Mouse (Mus musculus) intestine, embryonic 14.5 days (tissue): ENCODE data around the gene Fads6. TPM values are rescaled to one million over a fixed set of nuclear protein-coding genes. Genes with fewer than 3 reads are reported as not detected.

Source experiments
- ATAC-seq: fragments of 200-750 bp; cut with Nextera tagmentation; replicated peaks from 2 replicates; pipeline ENCODE4 v1.8.0; 2017; ENCODE audit warnings: low read depth, moderate number of reproducible peaks, moderate TSS enrichment, moderate library complexity; ENCODE audit not compliant: low FRiP score, low TSS enrichment
- DNase-seq: peaks from one replicate; pipeline ENCODE4 v3.0.0-alpha.2; 2018; ENCODE audit warnings: low spot score
- H3K27ac ChIP-seq: fragments of 300-500 bp; sonication (generic); 2 replicates; pipeline ENCODE4 v1.5.1; 2014; ENCODE audit warnings: low read depth, mild to moderate bottlenecking, control low read depth
- H3K27me3 ChIP-seq: fragments of 300-500 bp; sonication (generic); replicated peaks from 2 replicates; pipeline ENCODE4 v1.6.1; 2014; ENCODE audit warnings: low read length, control low read depth; ENCODE audit not compliant: control insufficient read depth, insufficient read depth
- H3K36me3 ChIP-seq: fragments of 300-500 bp; sonication (generic); 2 replicates; pipeline ENCODE4 v1.6.1; 2014; ENCODE audit warnings: low read length, control low read depth; ENCODE audit not compliant: control insufficient read depth, insufficient read depth
- H3K4me1 ChIP-seq: fragments of 300-500 bp; sonication (generic); replicated peaks from 2 replicates; pipeline ENCODE4 v1.6.1; 2014; ENCODE audit warnings: low read length, control low read depth, mixed read lengths; ENCODE audit not compliant: control insufficient read depth, insufficient read depth
- H3K4me2 ChIP-seq: fragments of 300-500 bp; sonication (generic); 2 replicates; pipeline ENCODE4 v1.6.1; 2014; ENCODE audit warnings: low read length
- H3K4me3 ChIP-seq: fragments of 300-500 bp; sonication (generic); 2 replicates; pipeline ENCODE4 v1.5.1; 2014; ENCODE audit warnings: low read depth, low read length, control low read depth, mixed read lengths
- H3K9ac ChIP-seq: fragments of 300-500 bp; sonication (generic); 2 replicates; pipeline ENCODE4 v1.6.1; 2014; ENCODE audit warnings: mild to moderate bottlenecking, low read length
- H3K9me3 ChIP-seq: fragments of 300-500 bp; sonication (generic); 2 replicates; pipeline ENCODE4 v1.6.1; 2016; ENCODE audit warnings: low read length, control low read depth; ENCODE audit not compliant: control insufficient read depth
- WGBS: fragments of 180-500 bp; shearing (Covaris S2); extraction: QIAGEN DNeasy Blood & Tissue Kit; methylation state at CpG from one replicate; pipeline ENCODE4 v1.1.7; 2014; 5-methylcytosine and 5-hydroxymethylcytosine counted together
- polyA plus RNA-seq: library from polyadenylated mRNA; unstranded; fragments of >200 nt; fragmentation: Nextera tagmentation; extraction: Ambion mirVana; gene quantifications from 2 replicates; pipeline ENCODE4 v1.2.1, GENCODE M21; 2014

The Fads6 gene
- polyA plus RNA-seq, 1 experiment from 2014 or later, result 1.6 TPM

GRCm38 (mm10) chr11:115334531-115334930 lies 37.1 kb upstream of the Fads6 start, which contains the start of gene Otop3:
Otop3 (plus strand) TSS chr11:115334731.
- WGBS, result 2% methylated on average over 28 of the region's 29 CpGs
- Histone ChIP-seq H3K36me3 (no peaks in the 10 kb centered on the region), H3K4me3 (no peak within 1 kb of the TSS), H3K27me3 (peaks cover 50% of the 10 kb centered on the region), H3K4me2 (peak within 1 kb of the TSS; percentile 24), H3K9ac (no peak within 1 kb of the TSS), H3K27ac (no peak within 1 kb of the TSS), H3K4me1 (peaks cover 5% of the 10 kb centered on the region; the same call in 1 of the 2 replicates), H3K9me3 (no peaks in the 10 kb centered on the region)
- no peak for DNase-seq
- ATAC-seq, result no peak

- Histone ChIP-seq H3K9ac (no peak overlapping the region), H3K4me1 (peaks cover under 1% of the 10 kb centered on the region; the same call in 1 of the 2 replicates), H3K27ac (no peak overlapping the region), H3K27me3 (peaks cover 40% of the 10 kb centered on the region), H3K4me3 (no peak overlapping the region), H3K36me3 (no peaks in the 10 kb centered on the region), H3K9me3 (no peaks in the 10 kb centered on the region), H3K4me2 (no peak overlapping the region)
- ATAC-seq, result no peak
- no peak for DNase-seq
- whole genome bisulfite sequencing, result 71% methylated on average over 15 of the region's 15 CpGs
These were observed 31.9 kb upstream of the Fads6 start for GRCm38 (mm10) chr11:115329339-115329738.

DNA sequence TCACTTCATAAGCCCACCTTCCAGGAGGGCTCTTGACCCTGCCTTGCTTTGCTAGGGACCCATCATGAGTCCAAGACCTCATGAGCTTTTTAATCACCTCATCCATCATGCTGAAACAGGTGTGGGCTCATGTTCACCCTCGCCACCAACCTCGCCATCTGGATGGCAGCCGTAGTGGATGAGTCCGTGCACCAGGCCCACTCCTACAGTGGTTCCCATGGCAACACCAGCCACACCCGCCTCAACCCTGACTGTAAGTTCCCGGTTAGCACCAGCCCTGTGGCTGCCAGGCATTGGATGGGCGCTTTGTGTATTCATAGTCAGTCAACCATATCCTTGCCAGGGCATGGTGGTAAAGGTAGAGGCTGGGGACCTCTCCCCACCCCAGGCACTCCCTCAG lies 29.3 kb upstream of the Fads6 start:
- no peak overlapping the region for H3K27ac ChIP-seq
- peaks cover 45% of the 10 kb centered on the region for H3K27me3 ChIP-seq
- peaks cover 4% of the 10 kb centered on the region for H3K4me1 ChIP-seq
- no peak overlapping the region for H3K4me2 ChIP-seq
- H3K9ac ChIP-seq, result no peak overlapping the region
- ATAC-seq, result no peak
- H3K9me3 ChIP-seq, result no peaks in the 10 kb centered on the region
- 62% methylated on average over 7 of the region's 7 CpGs for WGBS
- H3K4me3 ChIP-seq, result no peak overlapping the region
- no peaks in the 10 kb centered on the region for H3K36me3 ChIP-seq
- DNase-seq, result no peak

- peaks cover 73% of the 10 kb centered on the region for H3K27me3 ChIP-seq
- H3K4me3 ChIP-seq, result no peak overlapping the region
- DNase-seq (no peak), ATAC-seq (no peak)
- H3K36me3 ChIP-seq, result no peaks in the 10 kb centered on the region
- 14% methylated on average over 32 of the region's 32 CpGs for WGBS
- H3K9ac ChIP-seq, result no peak overlapping the region
- H3K27ac ChIP-seq, result no peak overlapping the region
- H3K4me2 ChIP-seq, result no peak overlapping the region
- H3K4me1 ChIP-seq, result peaks cover 4% of the 10 kb centered on the region
- H3K9me3 ChIP-seq, result no peaks in the 10 kb centered on the region
These were observed 25.9 kb upstream of the Fads6 start for GRCm38 (mm10) chr11:115323354-115323753.

GRCm38 (mm10) chr11:115321906-115322693 lies 24.6 kb upstream of the Fads6 start, which contains the start of gene Ush1g:
Ush1g (minus strand) TSS chr11:115322041.
- Histone ChIP-seq H3K9ac (no peak within 1 kb of the TSS), H3K36me3 (no peaks in the 10 kb centered on the region), H3K9me3 (no peaks in the 10 kb centered on the region), H3K4me2 (peak within 1 kb of the TSS; percentile 11; the same call in 1 of the 2 replicates), H3K4me1 (peaks cover 4% of the 10 kb centered on the region), H3K27ac (no peak within 1 kb of the TSS), H3K27me3 (peaks cover 85% of the 10 kb centered on the region), H3K4me3 (no peak within 1 kb of the TSS)
- DNase-seq (peak; percentile 90), ATAC-seq (peak; percentile 21; the same call in 1 of the 2 replicates)
- WGBS, result 5% methylated on average over 35 of the region's 35 CpGs

GRCm38 (mm10) chr11:115319704-115320383 lies 22.4 kb upstream of the Fads6 start:
- Histone ChIP-seq H3K27me3 (peaks cover 100% of the 10 kb centered on the region), H3K27ac (no peak overlapping the region), H3K9ac (no peak overlapping the region), H3K4me1 (peaks cover 4% of the 10 kb centered on the region), H3K4me2 (no peak overlapping the region), H3K4me3 (no peak overlapping the region), H3K36me3 (no peaks in the 10 kb centered on the region), H3K9me3 (no peaks in the 10 kb centered on the region)
- 6% methylated on average over 18 of the region's 18 CpGs for WGBS
- DNase-seq, result no peak
- no peak for ATAC-seq

GRCm38 (mm10) chr11:115318245-115319027 lies 21.0 kb upstream of the Fads6 start:
- peaks cover 4% of the 10 kb centered on the region for H3K4me1 ChIP-seq
- no peaks in the 10 kb centered on the region for H3K9me3 ChIP-seq
- 4% methylated on average over 63 of the region's 63 CpGs for WGBS
- no peak overlapping the region for H3K4me2 ChIP-seq
- 0 out of 2 replicates have a peak overlapping the region, but pooled peaks have one; percentile 4 for H3K4me3 ChIP-seq
- no peak overlapping the region for H3K9ac ChIP-seq
- no peaks in the 10 kb centered on the region for H3K36me3 ChIP-seq
- no peak for DNase-seq
- no peak for ATAC-seq
- H3K27ac ChIP-seq, result no peak overlapping the region
- H3K27me3 ChIP-seq, result peaks cover 96% of the 10 kb centered on the region

DNA sequence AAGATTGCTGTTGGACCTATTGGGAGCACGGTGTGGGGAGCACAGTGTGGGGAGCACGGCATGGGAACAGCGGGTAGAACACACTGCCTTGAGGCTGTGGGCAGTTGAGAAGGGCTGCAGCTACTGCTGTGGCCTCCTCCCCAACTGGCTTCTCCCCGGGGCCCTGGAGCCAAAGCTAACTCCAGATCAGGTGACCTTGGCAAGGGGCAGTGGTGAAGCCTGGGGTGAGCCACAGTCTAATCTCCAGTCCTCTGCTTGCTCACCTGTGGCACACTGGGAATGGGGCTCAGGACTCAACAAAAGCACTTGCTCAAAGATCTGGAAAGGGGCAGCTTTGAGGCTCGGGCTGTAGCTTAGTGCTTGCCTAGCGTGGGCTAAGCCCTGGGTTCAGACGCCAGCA lies 19.7 kb upstream of the Fads6 start:
- DNase-seq, result no peak
- H3K4me1 ChIP-seq, result peaks cover 4% of the 10 kb centered on the region
- no peak overlapping the region for H3K4me2 ChIP-seq
- peaks cover 83% of the 10 kb centered on the region for H3K27me3 ChIP-seq
- no peak overlapping the region for H3K9ac ChIP-seq
- no peak overlapping the region for H3K27ac ChIP-seq
- H3K4me3 ChIP-seq, result no peak overlapping the region
- ATAC-seq, result no peak
- no peaks in the 10 kb centered on the region for H3K9me3 ChIP-seq
- H3K36me3 ChIP-seq, result no peaks in the 10 kb centered on the region
- WGBS, result 68% methylated on average over 7 of the region's 7 CpGs
